Mouse (Mus musculus): ENCODE measurements around the gene Opcml. TPM values are rescaled to one million over a fixed set of nuclear protein-coding genes. Genes with fewer than 3 reads are reported as not detected.

Opcml gene
- polyA plus RNA-seq, 1 experiment: 0.20 TPM

DNA sequence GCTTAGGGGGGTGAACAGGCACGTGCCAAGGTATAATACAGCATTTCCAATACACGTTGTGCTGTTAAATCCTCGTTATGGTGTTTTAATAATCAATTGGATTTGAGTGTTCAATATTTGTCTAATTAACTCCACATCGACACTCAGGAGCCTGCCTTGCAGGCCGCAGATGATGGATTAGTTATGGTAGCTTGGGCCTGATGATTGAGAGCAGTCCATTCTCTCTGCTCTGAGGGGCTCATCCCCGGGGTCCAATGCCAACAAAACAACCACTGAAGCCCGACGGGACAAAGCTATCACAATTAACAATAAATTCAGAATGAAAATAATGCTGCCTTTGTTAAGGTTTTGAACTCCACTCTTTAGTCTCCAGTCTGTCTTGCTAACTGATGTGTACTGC, 641.6 kb downstream of the Opcml start:
- DNase-seq (ENCODE audit: low read depth): no peak

DNA sequence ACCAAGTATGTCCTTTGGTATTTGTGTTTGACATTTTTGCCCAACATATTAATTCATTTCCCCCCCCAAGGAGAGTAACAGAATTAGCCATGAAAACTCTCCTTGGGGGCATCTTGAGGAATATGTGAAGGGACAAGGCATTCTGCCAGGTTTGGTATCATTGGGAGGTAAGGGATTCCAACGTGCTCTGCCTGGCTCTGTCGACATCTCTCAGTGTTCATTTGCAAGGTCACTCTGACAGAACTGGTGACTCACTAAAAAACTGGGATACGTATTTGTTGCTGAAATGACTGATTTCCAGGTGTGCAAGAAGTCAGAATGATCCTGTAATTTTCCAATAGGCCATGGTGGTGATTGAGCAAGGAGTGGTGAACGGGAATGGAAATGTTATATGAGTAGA, 648.2 kb downstream of the Opcml start:
- no peak for DNase-seq (ENCODE audit: low read depth)

DNA sequence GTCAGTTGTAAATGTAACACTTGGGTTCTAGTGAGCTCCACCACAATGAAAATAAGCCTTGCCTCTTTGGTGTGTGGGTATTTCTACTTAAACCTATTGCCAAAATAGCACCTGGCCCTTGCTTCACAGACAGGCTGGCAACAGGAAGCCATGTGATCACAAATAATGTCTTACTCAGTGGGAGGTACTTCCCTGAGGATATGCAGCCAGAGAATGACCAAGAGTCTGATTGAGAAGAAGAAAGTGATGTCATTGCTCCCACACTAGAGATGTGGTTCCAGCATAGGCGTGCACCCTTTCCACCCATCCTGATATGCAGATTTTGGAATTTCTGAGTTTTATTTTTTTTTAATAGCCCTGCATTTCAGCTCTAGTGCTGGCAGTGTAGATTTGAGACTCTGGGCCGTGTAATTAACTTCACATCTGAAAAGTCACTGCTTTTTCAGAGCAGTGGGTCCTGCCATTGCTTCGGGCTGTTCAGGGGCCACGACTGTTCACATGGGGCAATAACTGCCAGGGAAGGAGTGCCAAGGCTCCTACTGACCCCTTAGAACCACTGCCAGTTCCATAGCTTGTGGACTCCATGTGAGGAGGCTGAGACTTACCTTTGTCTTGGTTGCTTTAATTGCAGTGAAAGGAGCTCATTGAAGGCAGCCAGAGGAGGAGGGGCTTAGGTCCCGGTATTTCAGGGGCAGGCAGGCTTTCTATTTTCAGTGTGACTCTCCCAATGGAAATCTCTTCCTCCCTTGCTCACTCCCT, 649.0 kb downstream of the Opcml start:
- no peak for DNase-seq (ENCODE audit: low read depth)

DNA sequence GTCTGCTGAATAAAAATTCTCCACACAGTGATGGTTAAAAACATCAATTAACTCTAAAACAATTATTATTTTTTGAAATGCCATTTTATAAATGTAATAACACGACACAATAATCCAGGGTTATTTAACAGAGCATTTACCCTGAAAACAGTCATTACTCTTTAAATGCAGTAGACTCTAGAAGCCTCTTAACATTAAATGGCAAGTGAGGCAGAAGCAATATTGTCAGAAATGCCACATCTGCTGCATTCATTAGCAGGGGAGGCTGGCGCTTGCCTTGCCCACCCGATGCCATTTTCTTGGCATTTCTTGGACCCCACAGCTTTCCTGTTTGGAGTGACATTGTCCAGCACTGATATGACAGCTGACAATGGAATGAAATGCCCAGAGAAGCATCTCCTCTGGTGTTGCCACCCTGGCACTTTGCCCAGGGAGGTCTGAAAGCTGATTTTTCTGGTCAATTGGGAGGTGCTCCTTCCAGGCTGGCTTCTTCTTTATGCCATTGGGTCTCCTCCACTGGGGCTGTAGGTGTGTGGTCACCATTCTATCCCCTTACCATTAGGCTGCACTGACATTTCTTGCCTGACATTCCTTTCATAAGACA, 649.7 kb downstream of the Opcml start:
- DNase-seq (ENCODE audit: low read depth): no peak

DNA sequence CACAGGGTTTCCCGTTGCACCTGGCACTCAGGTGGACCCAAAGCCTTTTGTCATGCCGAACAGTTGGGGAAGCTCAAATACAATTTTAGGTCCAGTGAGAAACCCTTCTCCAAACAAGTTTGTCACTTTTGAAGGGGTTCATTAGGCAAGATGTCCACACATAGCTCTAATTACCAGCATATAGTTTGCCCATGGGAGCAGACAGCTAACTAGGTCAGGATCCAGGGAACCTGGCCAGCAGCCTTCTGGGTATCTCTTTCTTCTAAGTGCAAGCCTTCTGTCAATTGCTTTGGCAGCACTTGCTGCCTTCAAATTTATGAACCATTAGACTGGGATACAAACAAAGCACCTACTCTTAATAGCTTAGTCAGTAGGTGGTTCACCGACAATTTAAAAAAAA, 653.9 kb downstream of the Opcml start:
- DNase-seq (ENCODE audit: low read depth): no peak

DNA sequence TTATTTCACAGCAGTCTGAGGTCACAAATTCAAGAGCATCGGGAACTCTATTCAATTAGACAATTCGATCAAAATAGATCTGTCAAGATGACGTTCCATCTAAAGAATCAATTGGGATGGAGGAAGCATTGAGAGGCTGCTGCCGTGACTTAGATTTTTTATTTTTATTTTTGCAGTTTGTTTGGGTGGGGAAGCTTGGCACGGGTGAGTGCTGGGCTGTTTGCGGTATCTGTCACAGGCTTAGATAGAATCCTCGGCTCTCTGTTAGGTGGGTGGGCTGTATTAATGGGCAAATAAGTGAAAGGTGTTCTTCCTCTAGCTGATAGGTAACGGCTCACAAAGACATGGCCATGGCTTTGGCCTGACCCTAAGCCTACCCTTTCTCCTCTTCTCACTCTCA, 654.4 kb downstream of the Opcml start:
- no peak for DNase-seq (ENCODE audit: low read depth)

DNA sequence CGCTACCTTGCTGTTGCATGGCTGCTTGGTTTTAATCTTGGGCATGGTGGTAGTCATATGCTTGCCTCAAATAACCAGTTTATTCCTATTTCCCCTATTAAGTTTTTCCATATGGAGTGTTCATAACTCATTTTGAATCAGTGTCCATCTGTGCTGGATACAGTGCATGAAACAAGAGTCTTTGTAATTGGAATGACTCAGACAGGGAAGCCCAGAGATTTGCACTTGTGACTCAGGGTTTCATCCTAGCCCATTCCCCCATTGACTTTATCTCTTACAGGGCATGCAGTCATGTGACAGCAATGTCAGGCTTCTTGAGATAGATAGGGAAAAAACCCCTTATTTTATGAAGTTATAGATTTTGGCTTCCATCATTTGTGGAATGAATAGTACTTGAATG, 655.3 kb downstream of the Opcml start:
- DNase-seq (ENCODE audit: low read depth): no peak

DNA sequence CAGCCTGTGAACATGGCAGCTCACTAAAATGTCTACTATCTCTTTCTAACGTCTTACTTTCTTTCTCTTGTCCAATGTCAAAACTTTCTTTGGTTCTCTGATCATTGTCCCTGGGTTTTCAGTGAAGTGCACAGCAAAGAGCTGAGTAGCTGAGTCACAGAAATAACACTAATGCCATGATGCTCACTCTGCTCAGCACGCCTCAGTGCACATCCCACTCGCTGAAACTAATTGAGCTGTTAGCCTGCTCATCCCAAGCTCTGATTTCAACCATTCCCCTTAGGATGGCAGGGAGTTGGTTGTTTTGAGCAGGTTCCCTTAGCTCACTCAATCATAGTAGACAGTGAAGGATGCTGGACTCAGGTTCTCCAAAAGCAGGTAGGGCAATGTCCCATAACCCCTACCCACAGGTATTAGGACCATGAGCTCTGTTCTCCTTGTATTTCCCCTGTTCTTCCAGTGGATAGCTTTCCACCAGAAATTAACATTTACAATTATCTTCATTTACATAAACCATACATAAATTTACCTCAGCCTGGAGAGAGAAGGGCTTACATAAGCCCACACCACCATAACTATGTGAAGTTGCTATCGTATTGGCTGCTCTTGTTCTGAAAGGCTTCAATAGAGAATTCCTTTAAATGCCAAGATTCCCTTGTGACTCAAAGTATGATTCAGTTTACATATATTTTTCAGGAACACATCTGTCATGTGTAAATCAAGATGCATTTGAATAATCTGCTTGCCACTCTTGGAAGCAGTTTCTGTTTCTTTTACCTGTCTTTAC, 655.9 kb downstream of the Opcml start:
- no peak for DNase-seq (ENCODE audit: low read depth)

DNA sequence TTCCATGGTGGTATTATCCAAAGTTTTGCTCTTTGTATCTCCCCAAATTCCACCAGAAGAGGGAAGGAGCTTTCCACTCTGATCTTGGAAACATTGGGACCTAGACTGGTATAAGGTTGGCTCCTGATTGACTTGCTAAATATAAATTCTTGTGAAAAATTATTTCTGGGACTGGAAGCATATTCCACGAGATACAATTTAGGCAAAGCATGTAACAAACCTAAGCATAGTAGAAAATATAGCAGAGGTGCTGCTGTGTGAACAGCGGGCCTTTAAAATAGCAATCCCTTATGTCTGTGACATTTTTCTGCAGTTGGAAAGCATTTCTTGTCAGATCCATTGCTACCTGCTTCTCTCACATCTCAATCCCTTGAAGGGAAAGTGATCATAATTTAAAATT, 661.9 kb downstream of the Opcml start:
- no peak for DNase-seq (ENCODE audit: low read depth)

DNA sequence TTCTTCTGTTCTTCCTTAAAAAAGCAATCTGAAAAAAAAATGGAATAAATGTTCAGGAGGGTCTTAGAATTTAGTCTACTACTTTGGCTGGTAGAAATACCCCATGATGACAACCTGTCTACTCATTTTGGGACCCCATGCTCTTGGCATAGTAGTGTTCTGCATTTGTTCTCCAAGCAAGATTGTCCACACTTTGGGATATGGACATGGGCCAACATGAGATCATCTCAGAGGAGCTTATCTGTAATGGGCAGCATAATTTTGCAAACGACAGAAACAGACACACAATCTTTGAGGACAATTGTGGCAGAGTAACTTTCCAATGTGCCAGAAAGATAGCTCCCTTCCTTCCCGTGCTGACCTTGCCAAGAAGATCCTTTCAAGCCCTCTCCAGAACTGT, 662.5 kb downstream of the Opcml start:
- no peak for DNase-seq (ENCODE audit: low read depth)

DNA sequence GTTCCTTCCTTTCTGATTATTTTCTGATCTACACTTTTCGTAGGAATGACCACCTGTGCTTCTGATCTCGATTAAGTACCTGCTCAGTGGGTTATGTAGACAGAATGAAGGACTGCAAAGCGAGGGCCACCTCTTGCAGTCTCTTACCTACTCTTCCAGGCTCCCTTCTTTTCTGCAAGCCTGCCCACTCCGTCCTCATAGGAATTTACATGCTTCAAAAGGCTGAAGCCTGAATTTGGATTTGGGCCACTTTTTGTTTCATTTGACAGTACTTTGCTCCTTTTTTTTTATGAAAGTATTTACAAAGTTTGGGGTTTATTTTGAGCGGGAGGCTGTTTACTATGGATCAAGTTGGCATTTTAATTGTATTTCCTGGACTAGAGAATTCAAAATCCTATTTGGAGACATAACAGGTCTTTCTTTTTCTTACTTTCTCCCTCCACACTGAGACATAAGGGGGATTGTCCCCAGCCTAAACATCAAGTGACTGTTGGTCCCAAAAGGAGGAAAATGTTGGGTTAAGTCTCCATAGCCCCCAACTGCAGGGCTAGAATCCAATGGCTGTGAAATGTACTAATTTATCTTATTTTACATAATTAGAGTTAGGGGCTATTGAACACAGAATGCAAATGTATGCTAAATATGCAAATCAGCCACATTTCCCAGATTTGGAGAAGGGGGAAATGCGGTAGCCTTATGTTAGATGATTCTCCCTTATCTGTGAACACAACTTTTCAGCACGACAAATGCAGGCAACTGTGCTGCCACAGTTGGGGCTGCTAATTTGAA, 667.6 kb downstream of the Opcml start:
- DNase-seq (ENCODE audit: low read depth): no peak

DNA sequence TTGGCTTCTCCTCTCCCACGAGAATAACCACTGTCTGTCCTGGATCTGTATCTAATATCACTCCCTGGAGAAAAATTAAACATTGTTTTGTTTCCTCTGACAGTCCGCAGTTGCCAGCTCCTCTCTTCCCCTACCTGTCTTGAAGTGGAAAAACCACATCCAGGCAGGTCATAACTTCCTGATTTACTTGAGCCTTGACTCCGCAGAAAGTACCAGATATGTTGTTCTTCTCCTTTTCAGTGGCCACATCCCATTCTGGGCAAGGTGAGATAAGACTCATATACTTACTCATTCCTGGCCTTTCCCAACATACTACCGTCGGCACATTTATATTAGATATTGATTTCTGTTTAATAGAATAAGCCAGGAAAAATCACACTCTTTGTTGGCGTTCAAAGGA, 673.0 kb downstream of the Opcml start:
- no peak for DNase-seq (ENCODE audit: low read depth)

DNA sequence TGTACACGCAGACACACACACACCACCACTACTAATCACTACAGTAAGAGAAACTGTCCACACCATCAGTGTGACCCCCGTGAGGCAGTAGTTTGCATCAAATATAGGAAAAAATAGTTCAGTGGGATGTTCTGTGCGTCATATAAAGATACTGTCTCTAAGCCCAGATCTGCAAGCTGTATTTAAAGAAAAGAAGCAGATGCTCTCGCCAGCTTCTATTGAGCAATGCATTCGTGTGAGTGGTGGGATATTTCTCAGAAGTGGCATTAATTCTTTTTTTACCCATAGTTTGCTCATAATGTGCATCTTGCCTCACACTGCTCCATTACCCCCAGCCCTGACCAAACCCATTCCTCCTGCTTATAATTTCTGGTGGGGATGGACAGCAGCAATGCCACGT, 678.8 kb downstream of the Opcml start:
- DNase-seq (ENCODE audit: low read depth): no peak

DNA sequence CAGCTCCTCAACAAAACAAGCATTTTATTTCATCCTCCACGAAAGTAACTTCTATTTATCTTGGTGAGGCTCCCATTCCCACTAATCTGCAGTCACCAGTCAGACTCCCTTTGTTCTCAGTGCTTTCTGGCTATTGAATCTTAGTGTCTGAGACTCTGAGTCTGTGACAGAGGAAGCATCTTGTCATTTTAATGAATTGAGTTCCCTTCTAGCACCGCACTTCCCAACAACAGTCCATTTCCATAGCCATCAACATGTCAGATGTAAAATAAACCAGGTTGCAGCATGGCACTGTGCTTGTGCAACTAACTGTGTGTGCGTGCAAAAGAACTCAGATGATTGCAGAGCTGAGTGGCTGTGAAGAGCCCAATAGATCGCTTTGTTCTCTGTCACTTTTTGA, 680.9 kb downstream of the Opcml start:
- no peak for DNase-seq (ENCODE audit: low read depth)

DNA sequence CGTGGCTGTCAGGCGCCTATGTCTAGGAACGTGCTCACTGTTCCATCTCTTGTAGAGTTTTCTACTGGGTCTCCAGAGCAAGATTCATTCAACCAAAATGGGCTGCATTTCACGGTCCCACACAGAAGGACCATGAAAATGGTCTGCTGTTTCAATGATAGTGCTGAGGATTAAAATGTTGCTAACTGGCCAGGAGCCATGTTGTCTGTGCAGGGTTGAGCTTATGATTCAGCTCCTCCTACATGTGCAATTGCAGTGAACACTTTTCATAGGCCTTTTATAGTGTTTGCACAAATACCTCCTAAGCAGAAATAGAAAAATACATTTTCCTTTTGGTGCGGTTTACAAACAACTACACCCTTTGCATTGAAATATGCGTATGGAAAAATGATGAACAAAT, 684.0 kb downstream of the Opcml start:
- no peak for DNase-seq (ENCODE audit: low read depth)

DNA sequence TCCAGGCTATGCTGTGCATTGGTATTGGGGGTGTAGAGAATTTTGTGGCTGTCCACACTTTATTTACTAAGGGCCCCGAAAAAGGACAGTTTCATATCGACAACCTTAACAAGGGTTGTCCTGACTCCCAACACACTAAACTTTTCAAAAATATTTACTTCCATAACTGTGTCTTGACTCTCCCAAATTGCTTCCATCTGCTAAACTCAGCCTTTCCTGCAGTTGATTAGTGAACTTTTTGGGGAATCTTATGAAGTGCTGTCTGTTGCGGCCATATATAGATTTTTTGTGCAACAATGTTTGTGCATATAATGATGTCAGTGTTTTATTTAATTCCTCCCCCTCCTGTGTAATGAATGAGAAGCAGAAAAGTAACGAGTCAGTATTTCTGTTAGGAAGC, 690.7 kb downstream of the Opcml start:
- no peak for DNase-seq (ENCODE audit: low read depth)

DNA sequence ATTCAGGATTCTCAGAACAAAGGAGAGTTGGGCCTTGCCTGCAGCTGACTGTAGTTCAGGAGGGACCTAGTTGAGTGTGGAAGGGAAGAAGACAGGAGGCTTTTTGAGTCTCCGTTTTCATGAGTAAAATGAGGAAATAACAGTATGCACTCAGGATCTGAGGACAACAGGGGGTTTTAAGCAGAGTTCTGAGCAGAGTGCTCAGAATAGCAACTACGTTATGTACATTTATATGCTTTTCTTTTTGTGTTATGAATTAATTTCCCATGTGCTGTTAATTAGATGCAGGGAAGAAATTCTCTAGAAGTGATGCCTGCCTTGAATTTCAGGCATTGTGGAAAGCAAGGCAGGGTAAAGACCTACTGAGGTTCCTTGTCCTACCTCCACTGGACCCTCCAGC, 697.9 kb downstream of the Opcml start:
- DNase-seq (ENCODE audit: low read depth): no peak

DNA sequence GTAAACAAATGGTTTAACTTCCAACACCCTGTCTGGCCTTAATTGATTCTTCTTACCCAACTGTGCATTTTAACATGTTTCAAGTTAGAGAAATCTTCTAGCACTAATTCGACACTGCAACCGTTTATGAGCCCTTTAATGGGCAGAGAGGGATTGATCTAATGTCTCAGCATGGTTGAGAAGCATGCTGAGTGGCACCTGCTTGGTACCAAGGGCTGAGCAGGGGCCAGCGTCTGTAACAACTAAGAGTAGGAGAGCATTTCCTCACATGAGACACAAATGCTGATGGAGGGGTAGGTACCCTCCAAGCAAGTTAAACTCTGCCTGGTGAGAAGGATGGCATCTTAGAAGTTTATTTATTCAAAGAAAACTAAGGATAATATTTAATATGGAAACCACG, 699.3 kb downstream of the Opcml start:
- DNase-seq (ENCODE audit: low read depth): no peak

DNA sequence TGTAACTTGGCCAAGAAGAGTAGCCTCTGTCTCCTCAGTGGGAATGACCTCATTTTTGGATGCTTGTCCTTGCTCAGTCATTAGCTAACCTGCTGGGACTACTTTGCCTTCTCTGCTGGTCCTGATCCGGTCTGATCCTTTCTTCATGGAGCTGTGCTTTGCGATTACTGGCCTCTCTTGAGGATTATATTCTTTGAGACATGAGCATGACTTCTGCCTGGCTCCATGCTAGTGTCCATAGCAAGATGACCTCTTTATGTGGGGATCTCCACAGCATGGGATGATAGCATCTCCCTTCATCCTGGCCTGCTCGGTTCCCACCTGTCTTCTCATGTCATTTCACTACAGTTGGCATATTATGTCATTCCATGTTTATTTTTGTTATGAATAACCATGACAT, 699.8 kb downstream of the Opcml start:
- DNase-seq (ENCODE audit: low read depth): no peak

DNA sequence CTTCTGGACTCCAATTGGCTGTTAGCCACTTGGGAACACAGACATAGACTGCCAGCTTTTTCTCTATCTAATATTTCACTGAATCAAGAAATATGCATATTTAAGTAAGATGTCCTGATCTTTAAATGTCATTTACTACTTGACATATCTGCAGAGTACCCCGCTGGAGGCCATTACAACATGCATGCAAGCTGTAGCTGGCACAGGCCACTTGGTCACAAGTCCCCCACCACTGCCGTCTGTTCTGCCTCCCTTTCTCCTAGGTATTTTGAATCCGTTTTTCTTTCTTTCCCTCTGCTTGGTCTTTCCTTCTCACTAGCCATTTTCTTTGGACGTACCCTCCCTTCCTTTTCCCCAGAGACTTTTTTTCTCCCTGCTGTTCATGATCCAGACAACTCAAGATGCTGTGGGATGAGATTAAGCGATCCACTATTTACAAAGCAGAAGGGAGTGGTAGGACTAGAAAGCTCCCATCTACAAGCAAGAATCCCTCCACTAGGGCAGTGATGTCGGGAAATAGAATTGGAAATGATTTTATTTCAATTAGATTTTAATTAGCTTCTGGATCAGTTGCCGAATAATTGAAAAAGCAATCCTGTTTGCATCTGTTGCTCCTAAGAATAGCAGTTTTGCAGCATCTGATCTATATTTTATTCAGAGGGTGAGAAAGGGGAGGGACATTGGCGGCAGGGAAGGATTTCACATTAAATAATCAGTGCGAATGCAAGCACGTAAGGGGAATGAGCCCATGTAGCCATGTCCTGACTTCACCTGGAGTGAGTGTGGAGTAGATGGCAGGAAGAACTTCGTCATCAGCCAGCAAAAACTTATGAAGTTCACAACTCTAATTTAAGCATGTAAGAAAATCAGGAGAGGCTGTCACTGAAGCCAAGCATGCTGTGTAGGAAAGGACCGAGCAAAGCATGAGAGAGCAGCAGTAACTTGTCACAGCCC, 709.5 kb downstream of the Opcml start:
- no peak for DNase-seq (ENCODE audit: low read depth)

DNA sequence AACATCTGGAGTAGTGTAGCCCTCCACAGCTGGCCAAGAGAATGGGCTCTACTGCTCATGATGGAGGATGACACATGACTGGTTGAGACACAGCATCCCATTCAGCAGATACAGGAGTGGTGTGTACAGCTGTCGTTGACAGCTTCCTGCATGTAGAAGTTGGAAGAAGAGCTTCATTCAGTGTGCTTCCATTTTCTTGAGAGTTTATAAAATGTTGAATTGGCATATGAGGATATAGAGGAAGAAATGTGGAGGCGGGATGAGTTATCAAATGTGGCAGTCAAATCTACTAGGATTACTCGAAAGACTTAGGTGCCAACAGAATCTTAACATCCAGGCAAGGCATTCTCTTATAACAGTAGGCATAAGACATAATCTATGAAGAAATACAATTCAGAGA, 723.3 kb downstream of the Opcml start:
- DNase-seq (ENCODE audit: low read depth): no peak

All from gonadal fat pad, adult 2 months (tissue).